Mouse (Mus musculus): ENCODE results near the gene Myo1h. TPM values are rescaled to one million over a fixed set of nuclear protein-coding genes. Genes with fewer than 3 reads are reported as not detected.

The Myo1h gene
- polyA plus RNA-seq, 1 experiment: 2.5 TPM

- no peak for TF ChIP-seq POLR2A (IDR thresholded peaks at IDR 0.05; ENCODE audit: low read depth, low read length)
- TF ChIP-seq CTCF (IDR thresholded peaks at IDR 0.05; ENCODE audit: borderline replicate concordance, insufficient read depth, low read length): peak; percentile 69
- Histone ChIP-seq H3K4me3 (ENCODE audit: insufficient read depth, low read length) (no peak overlapping the region), H3K4me1 (ENCODE audit: control insufficient read depth, insufficient read depth, low read length) (no peaks in the 10 kb centered on the region), H3K27ac (ENCODE audit: insufficient read depth, low read length) (peak overlapping the region; percentile 89)
Observed at GRCm38 (mm10) chr5:114356250-114356935, 67.4 kb downstream of the Myo1h start.

- H3K4me3 ChIP-seq (ENCODE audit: insufficient read depth, low read length): no peak overlapping the region
- TF ChIP-seq CTCF (IDR thresholded peaks at IDR 0.05; ENCODE audit: borderline replicate concordance, insufficient read depth, low read length) (no peak), POLR2A (IDR thresholded peaks at IDR 0.05; ENCODE audit: low read depth, low read length) (peak; percentile 41; the same call in 1 of the 2 replicates)
- H3K4me1 ChIP-seq (ENCODE audit: control insufficient read depth, insufficient read depth, low read length): no peaks in the 10 kb centered on the region
- peak overlapping the region; percentile 89 for H3K27ac ChIP-seq (ENCODE audit: insufficient read depth, low read length)
Observed at GRCm38 (mm10) chr5:114356936-114357751, 68.2 kb downstream of the Myo1h start.

- Histone ChIP-seq H3K4me3 (ENCODE audit: insufficient read depth, low read length) (no peak overlapping the region), H3K27ac (ENCODE audit: insufficient read depth, low read length) (no peak overlapping the region), H3K4me1 (ENCODE audit: control insufficient read depth, insufficient read depth, low read length) (no peaks in the 10 kb centered on the region)
- no peak for TF ChIP-seq CTCF (IDR thresholded peaks at IDR 0.05; ENCODE audit: borderline replicate concordance, insufficient read depth, low read length)
- TF ChIP-seq POLR2A (IDR thresholded peaks at IDR 0.05; ENCODE audit: low read depth, low read length): no peak
Observed at GRCm38 (mm10) chr5:114358833-114359232, 69.9 kb downstream of the Myo1h start.

- Histone ChIP-seq H3K4me3 (ENCODE audit: insufficient read depth, low read length) (no peak overlapping the region), H3K27ac (ENCODE audit: insufficient read depth, low read length) (no peak overlapping the region), H3K4me1 (ENCODE audit: control insufficient read depth, insufficient read depth, low read length) (no peaks in the 10 kb centered on the region)
- no peak for TF ChIP-seq CTCF (IDR thresholded peaks at IDR 0.05; ENCODE audit: borderline replicate concordance, insufficient read depth, low read length)
- TF ChIP-seq POLR2A (IDR thresholded peaks at IDR 0.05; ENCODE audit: low read depth, low read length): no peak
Observed at GRCm38 (mm10) chr5:114359586-114359985, 70.6 kb downstream of the Myo1h start.

- H3K4me1 ChIP-seq (ENCODE audit: control insufficient read depth, insufficient read depth, low read length): no peaks in the 10 kb centered on the region
- no peak for TF ChIP-seq POLR2A (IDR thresholded peaks at IDR 0.05; ENCODE audit: low read depth, low read length)
- TF ChIP-seq CTCF (IDR thresholded peaks at IDR 0.05; ENCODE audit: borderline replicate concordance, insufficient read depth, low read length): no peak
- no peak overlapping the region for H3K27ac ChIP-seq (ENCODE audit: insufficient read depth, low read length)
- no peak overlapping the region for H3K4me3 ChIP-seq (ENCODE audit: insufficient read depth, low read length)
Observed at GRCm38 (mm10) chr5:114360968-114361367, 72.0 kb downstream of the Myo1h start.

- no peak for TF ChIP-seq CTCF (IDR thresholded peaks at IDR 0.05; ENCODE audit: borderline replicate concordance, insufficient read depth, low read length)
- TF ChIP-seq POLR2A (IDR thresholded peaks at IDR 0.05; ENCODE audit: low read depth, low read length): no peak
- Histone ChIP-seq H3K4me3 (ENCODE audit: insufficient read depth, low read length) (no peak overlapping the region), H3K27ac (ENCODE audit: insufficient read depth, low read length) (peak overlapping the region; percentile 7; the same call in 1 of the 2 replicates), H3K4me1 (ENCODE audit: control insufficient read depth, insufficient read depth, low read length) (peaks cover 9% of the 10 kb centered on the region)
Observed at GRCm38 (mm10) chr5:114365043-114365752, 76.2 kb downstream of the Myo1h start.

- Histone ChIP-seq H3K4me1 (ENCODE audit: control insufficient read depth, insufficient read depth, low read length) (peaks cover 29% of the 10 kb centered on the region), H3K4me3 (ENCODE audit: insufficient read depth, low read length) (no peak overlapping the region), H3K27ac (ENCODE audit: insufficient read depth, low read length) (no peak overlapping the region)
- TF ChIP-seq POLR2A (IDR thresholded peaks at IDR 0.05; ENCODE audit: low read depth, low read length) (no peak), CTCF (IDR thresholded peaks at IDR 0.05; ENCODE audit: borderline replicate concordance, insufficient read depth, low read length) (no peak)
Observed at GRCm38 (mm10) chr5:114368121-114368520, 79.2 kb downstream of the Myo1h start.

GRCm38 (mm10) chr5:114368803-114369496 is 80.0 kb downstream of the Myo1h start:
- TF ChIP-seq CTCF (IDR thresholded peaks at IDR 0.05; ENCODE audit: borderline replicate concordance, insufficient read depth, low read length) (no peak), POLR2A (IDR thresholded peaks at IDR 0.05; ENCODE audit: low read depth, low read length) (no peak)
- H3K4me1 ChIP-seq (ENCODE audit: control insufficient read depth, insufficient read depth, low read length): peaks cover 38% of the 10 kb centered on the region
- no peak overlapping the region for H3K4me3 ChIP-seq (ENCODE audit: insufficient read depth, low read length)
- H3K27ac ChIP-seq (ENCODE audit: insufficient read depth, low read length): peak overlapping the region; percentile 98

- Histone ChIP-seq H3K4me1 (ENCODE audit: control insufficient read depth, insufficient read depth, low read length) (peaks cover 47% of the 10 kb centered on the region), H3K4me3 (ENCODE audit: insufficient read depth, low read length) (no peak overlapping the region), H3K27ac (ENCODE audit: insufficient read depth, low read length) (peak overlapping the region; percentile 98)
- TF ChIP-seq CTCF (IDR thresholded peaks at IDR 0.05; ENCODE audit: borderline replicate concordance, insufficient read depth, low read length) (no peak), POLR2A (IDR thresholded peaks at IDR 0.05; ENCODE audit: low read depth, low read length) (no peak)
Observed at GRCm38 (mm10) chr5:114369921-114370320, 81.0 kb downstream of the Myo1h start.

Measured in embryonic fibroblast, embryonic 13.5 days (primary cell).